Mouse (Mus musculus) cerebellum, adult 8-10 months (tissue): Measurements from ENCODE around the gene Wnt4.

Experiments used
- DNase-seq: peaks from one replicate; pipeline ENCODE4 v3.0.0; 2022

Wnt4 gene

GRCm38 (mm10) chr4:137313511-137313910, 36.2 kb downstream of the Wnt4 start:
- no peak for DNase-seq

GRCm38 (mm10) chr4:137314561-137314960, 37.3 kb downstream of the Wnt4 start:
- DNase-seq, result no peak

DNA sequence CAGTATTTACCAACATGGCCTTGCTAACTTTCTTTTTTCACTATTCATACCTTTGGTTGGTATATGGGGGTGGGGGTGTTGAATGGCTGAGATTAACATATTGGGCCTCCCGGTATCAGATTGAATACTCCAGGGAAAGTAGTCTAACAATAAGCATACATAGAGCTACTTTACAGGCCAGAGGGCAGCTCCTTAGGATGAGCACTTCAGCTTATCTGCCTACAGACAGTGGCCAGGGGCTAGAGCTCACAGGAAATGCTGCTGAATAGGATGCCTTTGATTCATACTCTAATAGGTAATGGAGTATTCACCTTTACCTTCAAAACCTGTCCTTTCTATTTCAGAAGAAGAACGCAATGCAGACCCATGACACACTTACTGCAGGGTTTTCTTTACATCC, 37.8 kb downstream of the Wnt4 start:
- DNase-seq, result no peak

- DNase-seq, result no peak
These were observed 38.9 kb downstream of the Wnt4 start for GRCm38 (mm10) chr4:137316027-137316770.

DNA sequence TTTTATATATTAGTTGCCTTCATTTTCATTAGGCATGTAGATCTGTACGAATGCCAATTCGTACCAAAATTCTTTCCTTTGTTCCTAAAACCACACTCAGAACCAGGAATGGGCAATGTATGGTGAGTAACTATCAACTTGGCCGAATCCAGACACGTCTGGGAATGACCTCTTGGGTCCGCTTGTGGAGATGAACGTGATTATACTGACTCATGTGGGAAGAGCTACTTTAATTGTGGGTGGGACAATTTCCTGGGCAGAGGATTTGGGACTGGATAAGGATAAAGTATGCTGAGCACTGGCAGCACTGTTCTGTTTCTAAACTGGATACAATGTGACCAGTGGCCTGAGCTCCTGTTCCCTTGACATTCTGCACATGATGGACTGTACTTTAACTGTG, 47.6 kb downstream of the Wnt4 start:
- DNase-seq, result no peak

DNA sequence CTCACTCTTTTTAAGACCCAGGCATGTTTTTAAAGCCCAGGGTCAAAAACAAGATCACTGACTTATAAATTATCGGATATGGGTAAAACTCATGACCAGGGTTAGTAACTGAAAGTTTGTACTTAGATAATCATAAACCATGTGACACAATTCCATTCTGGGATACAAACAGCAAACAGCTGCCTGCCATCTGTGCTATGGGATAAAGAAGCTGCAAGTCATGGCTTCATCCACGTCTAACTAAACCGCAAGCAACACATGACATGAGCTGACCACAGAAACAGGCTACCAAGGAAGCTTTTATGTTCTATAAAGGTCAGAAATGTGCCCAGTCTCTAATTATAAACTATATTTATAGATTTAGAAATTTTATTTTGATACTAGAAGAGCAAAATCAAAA, 49.2 kb downstream of the Wnt4 start:
- DNase-seq, result no peak

- no peak for DNase-seq
These were observed 54.8 kb downstream of the Wnt4 start for GRCm38 (mm10) chr4:137332051-137332450.

- no peak for DNase-seq
These were observed 59.2 kb downstream of the Wnt4 start for GRCm38 (mm10) chr4:137336468-137336867.

- DNase-seq, result no peak
These were observed 62.1 kb downstream of the Wnt4 start for GRCm38 (mm10) chr4:137339415-137339814.

GRCm38 (mm10) chr4:137342816-137343215, 65.5 kb downstream of the Wnt4 start:
- no peak for DNase-seq

DNA sequence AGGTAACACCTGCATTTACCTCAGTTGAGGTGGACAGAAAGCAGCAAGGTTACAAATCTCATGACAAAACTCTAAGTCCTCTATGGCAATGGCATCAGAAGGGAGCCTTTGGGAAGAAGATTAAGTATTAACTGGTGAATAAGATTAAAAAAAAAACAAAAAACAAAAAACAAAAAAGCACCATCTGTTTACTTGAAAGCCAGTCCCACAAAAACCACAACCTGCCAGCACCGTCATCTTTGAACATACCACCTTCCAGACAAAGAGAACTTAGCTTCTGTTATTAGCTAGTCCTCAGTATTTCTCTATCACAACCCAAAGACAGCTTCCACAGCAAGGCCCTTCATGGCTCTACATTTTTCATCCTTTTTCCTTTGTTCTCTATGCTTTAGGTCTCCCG, 67.8 kb downstream of the Wnt4 start:
- no peak for DNase-seq

DNA sequence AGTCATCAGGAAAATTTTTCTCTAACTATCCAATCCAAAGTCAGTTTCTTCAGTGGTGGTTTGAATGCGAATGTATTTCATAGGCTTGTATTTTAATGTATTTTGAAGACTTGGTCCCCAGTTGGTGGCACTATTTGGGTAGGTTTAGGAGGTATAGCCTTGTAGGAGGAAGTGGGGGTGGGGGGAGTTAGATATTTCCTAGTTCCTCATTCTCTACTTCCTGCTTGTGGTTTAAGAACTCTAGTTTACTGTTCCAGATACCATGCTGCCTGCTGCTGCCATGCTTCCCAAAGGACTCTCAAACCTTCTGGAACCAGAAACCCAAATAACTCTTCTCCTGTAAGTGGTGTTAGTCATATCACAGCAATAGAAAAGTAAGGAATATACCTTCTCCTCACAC, 68.5 kb downstream of the Wnt4 start:
- no peak for DNase-seq
